Mouse (Mus musculus) spleen, adult 2 months (tissue): Measurements from ENCODE around the gene Lmod3.

Experiments
- CTCF ChIP-seq: fragments of 200-500 bp; IDR thresholded peaks from 2 replicates; pipeline ENCODE4 v1.5.1; 2011; ENCODE audit warnings: mild to moderate bottlenecking, inconsistent platforms; ENCODE audit not compliant: insufficient read depth, insufficient read length, insufficient replicate concordance; ENCODE audit errors: extremely low read depth
- POLR2A ChIP-seq: fragments of 200-500 bp; IDR thresholded peaks from 2 replicates; pipeline ENCODE4 v1.6.1; 2011; ENCODE audit warnings: low read depth, low read length, inconsistent platforms

DNA sequence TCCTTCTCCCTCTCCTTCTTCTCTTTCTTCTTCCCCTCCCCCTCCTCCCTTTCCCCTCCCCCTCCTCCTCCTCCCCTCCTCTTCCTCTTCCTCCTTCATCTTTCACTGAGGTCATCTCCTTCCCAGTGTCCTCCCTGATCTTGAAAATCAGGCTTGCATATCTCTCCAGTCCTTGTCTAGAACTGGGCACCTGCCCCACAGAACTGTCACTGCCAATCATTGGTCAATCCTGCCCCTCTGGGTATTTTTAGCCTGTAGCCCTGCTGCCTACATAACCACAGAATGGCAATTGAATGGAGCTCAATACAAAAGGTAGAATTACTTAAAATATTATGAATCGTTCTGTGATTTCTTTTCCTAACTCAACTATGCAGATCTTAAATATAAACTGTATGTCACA is 5.9 kb upstream of the Lmod3 start:
- TF ChIP-seq CTCF (no peak), POLR2A (no peak)
